Comparison of ENCODE assay signal across 12 mouse cellular contexts in genomic region chr8:94869146-94869545, GRCm38 (mm10). TPM values are rescaled to one million over a fixed set of nuclear protein-coding genes. Genes with fewer than 3 reads are reported as not detected.
DNase-seq lines count a peak whose midpoint lies in the region; ATAC-seq and TF ChIP-seq lines count a peak whose summit lies in the region.
"Had no signal": no experiment of that assay in that cellular context is flagged by ENCODE, and none has a peak within 500 bp of the region (broad histone marks: within the 10 kb centered on the region; RNA-seq: fewer than 3 reads in every experiment).

No protein-coding gene starts in this region.

- no peak for TF ChIP-seq CTCF in stomach, postnatal 0 days (IDR thresholded peaks at IDR 0.05; ENCODE audit: low read depth)

- intact Hi-C loops in left cerebral cortex, postnatal 25 days (cut with DNase I) = no loop called here

- no peaks in the 10 kb centered on the region for H3K9me3 ChIP-seq in forebrain, embryonic 11.5 days (ENCODE audit: control insufficient read depth, low read length)
- H3K9me3 ChIP-seq in forebrain, embryonic 10.5 days = no peaks in the 10 kb centered on the region
- H3K9me3 ChIP-seq in limb, embryonic 13.5 days = no peaks in the 10 kb centered on the region
- no peaks in the 10 kb centered on the region for H3K9me3 ChIP-seq in stomach, postnatal 0 days (ENCODE audit: control insufficient read depth, low read length)
- H3K9me3 ChIP-seq: megakaryocyte, embryonic 14.5 days had no signal

- TF ChIP-seq EP300 in stomach, postnatal 0 days (optimal IDR thresholded peaks at IDR 0.05) = no peak

- H3K4me3 ChIP-seq in forebrain, embryonic 11.5 days (ENCODE audit: low read depth, low read length) = no peak overlapping the region
- no peak overlapping the region for H3K4me3 ChIP-seq in forebrain, embryonic 10.5 days
- H3K4me3 ChIP-seq in limb, embryonic 13.5 days = no peak overlapping the region
- H3K4me3 ChIP-seq in stomach, postnatal 0 days (ENCODE audit: low read depth, low read length) = no peak overlapping the region
- H3K4me3 ChIP-seq: megakaryocyte, embryonic 14.5 days had no signal

- no peaks in the 10 kb centered on the region; the same call in 1 of the 2 replicates for H3K36me3 ChIP-seq in forebrain, embryonic 11.5 days (ENCODE audit: control insufficient read depth, insufficient read depth, low read length)
- H3K36me3 ChIP-seq in forebrain, embryonic 10.5 days (replicated peaks) = peaks cover 34% of the 10 kb centered on the region
- H3K36me3 ChIP-seq in limb, embryonic 13.5 days = peaks cover 39% of the 10 kb centered on the region
- H3K36me3 ChIP-seq in stomach, postnatal 0 days (ENCODE audit: control insufficient read depth, insufficient read depth, low read length) = peaks cover 3% of the 10 kb centered on the region; the same call in 1 of the 2 replicates

- WGBS in forebrain, embryonic 11.5 days = 47% methylated on average over 7 of the region's 7 CpGs
- 54% methylated on average over 7 of the region's 7 CpGs for WGBS in forebrain, embryonic 10.5 days
- WGBS in limb, embryonic 13.5 days = 75% methylated on average over 7 of the region's 7 CpGs
- WGBS in stomach, postnatal 0 days = 65% methylated on average over 7 of the region's 7 CpGs

- peaks cover 2% of the 10 kb centered on the region; the same call in 1 of the 2 replicates for H3K27me3 ChIP-seq in forebrain, embryonic 11.5 days (ENCODE audit: control insufficient read depth, insufficient read depth, low read length)
- peaks cover 36% of the 10 kb centered on the region for H3K27me3 ChIP-seq in forebrain, embryonic 10.5 days (ENCODE audit: poor library complexity, severe bottlenecking)
- H3K27me3 ChIP-seq in limb, embryonic 13.5 days = no peaks in the 10 kb centered on the region
- no peaks in the 10 kb centered on the region for H3K27me3 ChIP-seq in stomach, postnatal 0 days (ENCODE audit: control insufficient read depth, insufficient read depth, low read length)

- H3K27ac ChIP-seq in forebrain, embryonic 11.5 days (ENCODE audit: low read depth, low read length) = no peak overlapping the region
- H3K27ac ChIP-seq in forebrain, embryonic 10.5 days = no peak overlapping the region
- no peak overlapping the region for H3K27ac ChIP-seq in limb, embryonic 13.5 days
- no peak overlapping the region for H3K27ac ChIP-seq in stomach, postnatal 0 days (replicated peaks)

- no peak overlapping the region for H3K4me2 ChIP-seq in forebrain, embryonic 11.5 days (ENCODE audit: low read depth, low read length, severe bottlenecking)
- no peak overlapping the region for H3K4me2 ChIP-seq in limb, embryonic 13.5 days (replicated peaks)
- no peak overlapping the region for H3K4me2 ChIP-seq in stomach, postnatal 0 days (replicated peaks; ENCODE audit: low read depth)

- ATAC-seq in forebrain, embryonic 11.5 days (replicated peaks; ENCODE audit: low FRiP score) = no peak
- ATAC-seq in limb, embryonic 13.5 days (ENCODE audit: low FRiP score, low read depth) = no peak
- ATAC-seq in stomach, postnatal 0 days (ENCODE audit: low FRiP score, low TSS enrichment) = no peak

- H3K9ac ChIP-seq in forebrain, embryonic 11.5 days (ENCODE audit: low read length) = no peak overlapping the region; the same call in 1 of the 2 replicates
- H3K9ac ChIP-seq in limb, embryonic 13.5 days = 0 out of 2 replicates have a peak overlapping the region, but pooled peaks have one; percentile 70
- H3K9ac ChIP-seq in stomach, postnatal 0 days (ENCODE audit: low read length) = peak overlapping the region; percentile 61; the same call in 1 of the 2 replicates

- peak; percentile 38 for DNase-seq in forebrain, embryonic 11.5 days (ENCODE audit: low spot score)
- no peak for DNase-seq in forebrain, embryonic 10.5 days (ENCODE audit: extremely low spot score, low spot score)
- peak; percentile 40 for DNase-seq in right cerebral cortex, postnatal 10 days (ENCODE audit: low spot score in 2 of 2)
- no peak for DNase-seq in right cerebral cortex, adult 2 months (ENCODE audit: low spot score in 2 of 2)
- no peak for DNase-seq in stomach, postnatal 0 days (ENCODE audit: low spot score)
- DNase-seq in gastrocnemius, adult 8-10 months (ENCODE audit: low spot score in 2 of 2) = no peak
- DNase-seq in left cerebral cortex, postnatal 25 days (ENCODE audit: low spot score in 2 of 2) = no peak
- DNase-seq: adrenal gland, postnatal 25 days; cerebellum, postnatal 25 days; kidney, adult 11 months had no signal

- peaks cover 15% of the 10 kb centered on the region; the same call in 1 of the 2 replicates for H3K4me1 ChIP-seq in forebrain, embryonic 11.5 days (replicated peaks; ENCODE audit: control insufficient read depth, insufficient read depth, low read length)
- H3K4me1 ChIP-seq in forebrain, embryonic 10.5 days = peaks cover 59% of the 10 kb centered on the region
- H3K4me1 ChIP-seq in limb, embryonic 13.5 days = peaks cover 40% of the 10 kb centered on the region
- H3K4me1 ChIP-seq in stomach, postnatal 0 days (replicated peaks; ENCODE audit: control insufficient read depth, insufficient read depth) = peaks cover 11% of the 10 kb centered on the region; the same call in 1 of the 2 replicates

RNA-seq across cellular contexts. Expression of gene Dok4, which starts 7.0 kb away (rescaled TPM):
- polyA plus RNA-seq in forebrain, embryonic 11.5 days (2014; fragmentation: Nextera tagmentation; extraction: Ambion mirVana) = 19.1 and 19.9 TPM in 2 replicates
- polyA plus RNA-seq in forebrain, embryonic 10.5 days (2016; fragmentation: Nextera tagmentation; extraction: Ambion mirVana) = 14.4 and 14.9 TPM in 2 replicates
- 21.4 and 21.7 TPM in 2 replicates for polyA plus RNA-seq in limb, embryonic 13.5 days (2015; fragmentation: Nextera tagmentation; extraction: Ambion mirVana)
- polyA plus RNA-seq in stomach, postnatal 0 days (2015; fragmentation: Nextera tagmentation; extraction: Ambion mirVana) = 19.3 and 20.5 TPM in 2 replicates
- 1 to 10 TPM; 2.5 to 4.7 (median 2.8) TPM for total RNA-seq in gastrocnemius, adult 8-10 months (2022)
- total RNA-seq in left cerebral cortex, postnatal 25 days (2021) = 10 to 100 TPM; 23.2 to 25.6 TPM

RNA-seq across cellular contexts. Expression of gene Polr2c, which starts 11.9 kb away (rescaled TPM):
- 156 and 173 TPM in 2 replicates for polyA plus RNA-seq in forebrain, embryonic 11.5 days (2014; fragmentation: Nextera tagmentation; extraction: Ambion mirVana)
- 176 and 179 TPM in 2 replicates for polyA plus RNA-seq in forebrain, embryonic 10.5 days (2016; fragmentation: Nextera tagmentation; extraction: Ambion mirVana)
- 145 and 149 TPM in 2 replicates for polyA plus RNA-seq in limb, embryonic 13.5 days (2015; fragmentation: Nextera tagmentation; extraction: Ambion mirVana)
- polyA plus RNA-seq in stomach, postnatal 0 days (2015; fragmentation: Nextera tagmentation; extraction: Ambion mirVana) = 70.4 and 72.7 TPM in 2 replicates
- 10 to 100 TPM; 52.3 to 61.1 (median 56.1) TPM for total RNA-seq in gastrocnemius, adult 8-10 months (2022)
- total RNA-seq in left cerebral cortex, postnatal 25 days (2021) = 10 to 100 TPM; 67.4 to 76.6 TPM

RNA-seq across cellular contexts. Expression of gene Ciapin1, which starts 31.0 kb away (rescaled TPM):
- polyA plus RNA-seq in forebrain, embryonic 11.5 days (2014; fragmentation: Nextera tagmentation; extraction: Ambion mirVana) = 144 and 152 TPM in 2 replicates
- polyA plus RNA-seq in forebrain, embryonic 10.5 days (2016; fragmentation: Nextera tagmentation; extraction: Ambion mirVana) = 178 and 180 TPM in 2 replicates
- polyA plus RNA-seq in limb, embryonic 13.5 days (2015; fragmentation: Nextera tagmentation; extraction: Ambion mirVana) = 127 and 133 TPM in 2 replicates
- polyA plus RNA-seq in stomach, postnatal 0 days (2015; fragmentation: Nextera tagmentation; extraction: Ambion mirVana) = 58.8 and 61.7 TPM in 2 replicates
- 10 to 100 TPM; 25.4 to 55.4 (median 29.0) TPM for total RNA-seq in gastrocnemius, adult 8-10 months (2022)
- total RNA-seq in left cerebral cortex, postnatal 25 days (2021) = 10 to 100 TPM; 67.9 to 74.1 TPM

RNA-seq across cellular contexts. Expression of gene Coq9, which starts 31.0 kb away (rescaled TPM):
- 53.7 and 60.5 TPM in 2 replicates for polyA plus RNA-seq in forebrain, embryonic 11.5 days (2014; fragmentation: Nextera tagmentation; extraction: Ambion mirVana)
- polyA plus RNA-seq in forebrain, embryonic 10.5 days (2016; fragmentation: Nextera tagmentation; extraction: Ambion mirVana) = 51.1 and 56.6 TPM in 2 replicates
- polyA plus RNA-seq in limb, embryonic 13.5 days (2015; fragmentation: Nextera tagmentation; extraction: Ambion mirVana) = 72.7 and 73.7 TPM in 2 replicates
- polyA plus RNA-seq in stomach, postnatal 0 days (2015; fragmentation: Nextera tagmentation; extraction: Ambion mirVana) = 62.3 and 66.7 TPM in 2 replicates
- 100 to 1,000 TPM; 372 to 412 (median 383) TPM for total RNA-seq in gastrocnemius, adult 8-10 months (2022)
- total RNA-seq in left cerebral cortex, postnatal 25 days (2021) = 10 to 100 TPM; 82.4 to 94.4 TPM

RNA-seq across cellular contexts. Expression of gene Ccdc102a, which starts 48.8 kb away (rescaled TPM):
- polyA plus RNA-seq in forebrain, embryonic 11.5 days (2014; fragmentation: Nextera tagmentation; extraction: Ambion mirVana) = 18.8 and 19.5 TPM in 2 replicates
- 11.9 and 13.5 TPM in 2 replicates for polyA plus RNA-seq in forebrain, embryonic 10.5 days (2016; fragmentation: Nextera tagmentation; extraction: Ambion mirVana)
- 46.3 and 46.6 TPM in 2 replicates for polyA plus RNA-seq in limb, embryonic 13.5 days (2015; fragmentation: Nextera tagmentation; extraction: Ambion mirVana)
- polyA plus RNA-seq in stomach, postnatal 0 days (2015; fragmentation: Nextera tagmentation; extraction: Ambion mirVana) = 12.0 and 12.7 TPM in 2 replicates
- total RNA-seq in gastrocnemius, adult 8-10 months (2022) = 1 to 10 TPM; 2.5 to 3.5 (median 3.1) TPM
- total RNA-seq in left cerebral cortex, postnatal 25 days (2021) = 1 to 10 TPM; 1.5 to 1.7 TPM

Comparison
In these comparisons a context has a peak if more than half of its experiments do, and no peak if none do; other contexts are left out.
1. DNase-seq: peak in forebrain, embryonic 11.5 days (single experiment) and right cerebral cortex, postnatal 10 days (2 of 2); none in forebrain, embryonic 10.5 days (single experiment), right cerebral cortex, adult 2 months (0 of 2), stomach, postnatal 0 days (single experiment), gastrocnemius, adult 8-10 months (0 of 2) and left cerebral cortex, postnatal 25 days (0 of 2).